Mouse (Mus musculus) kidney, adult 9 months (tissue): ENCODE results near the gene Dld.

Experiments
- DNase-seq: peaks from one replicate; pipeline ENCODE4 v3.0.0; 2022

The Dld gene

DNA sequence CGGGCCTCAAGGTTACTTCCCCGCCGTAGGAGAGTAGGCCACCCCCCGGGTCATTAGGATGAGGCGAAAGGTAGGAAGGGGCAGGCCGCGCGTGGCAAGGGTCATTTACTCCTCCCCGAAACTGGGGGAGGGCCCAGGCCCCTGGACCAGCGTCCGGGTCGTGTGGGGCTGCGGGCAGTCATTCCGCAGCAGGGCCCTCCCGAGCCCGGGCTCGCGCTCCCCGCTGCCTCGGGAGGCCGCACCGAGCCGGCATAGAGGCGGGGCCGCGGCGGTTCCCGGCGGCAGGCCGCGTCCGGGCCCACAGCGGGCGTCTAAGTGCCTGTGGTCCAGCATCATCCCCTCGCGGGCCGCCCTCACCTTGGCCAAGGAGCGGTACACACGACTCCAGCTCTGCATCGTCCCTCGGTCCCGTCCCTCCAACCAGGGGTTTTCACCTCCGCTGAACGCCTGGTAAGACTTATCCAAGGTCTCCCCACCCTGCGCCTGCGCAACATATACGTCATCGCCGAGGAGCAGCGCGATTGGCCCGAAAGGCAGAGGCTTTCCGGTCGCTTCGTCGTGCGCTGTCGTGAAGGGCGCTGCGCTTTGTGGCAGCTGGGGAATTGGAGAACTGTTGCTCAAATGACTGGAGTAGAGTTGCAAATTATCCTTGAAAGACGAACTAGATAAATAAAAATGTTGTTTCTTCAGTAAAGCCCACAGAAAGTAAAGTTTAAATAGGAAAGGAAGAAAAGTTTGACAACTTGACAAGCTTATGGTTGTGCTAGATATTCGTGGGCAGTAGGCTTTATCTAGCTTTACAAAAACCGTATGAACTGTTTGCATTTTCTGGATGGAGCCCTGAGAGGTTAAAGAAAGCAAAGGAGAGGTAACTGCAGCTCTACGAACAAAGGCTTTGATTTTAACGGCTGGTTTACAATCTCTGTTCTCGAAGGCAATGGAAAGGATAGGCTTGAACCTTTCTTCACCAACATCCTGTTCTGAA lies at the start of gene Dld:
Dld (minus strand) TSS at position 510 of the 985 bp plus-strand sequence.
- peak; percentile 97 for DNase-seq

DNA sequence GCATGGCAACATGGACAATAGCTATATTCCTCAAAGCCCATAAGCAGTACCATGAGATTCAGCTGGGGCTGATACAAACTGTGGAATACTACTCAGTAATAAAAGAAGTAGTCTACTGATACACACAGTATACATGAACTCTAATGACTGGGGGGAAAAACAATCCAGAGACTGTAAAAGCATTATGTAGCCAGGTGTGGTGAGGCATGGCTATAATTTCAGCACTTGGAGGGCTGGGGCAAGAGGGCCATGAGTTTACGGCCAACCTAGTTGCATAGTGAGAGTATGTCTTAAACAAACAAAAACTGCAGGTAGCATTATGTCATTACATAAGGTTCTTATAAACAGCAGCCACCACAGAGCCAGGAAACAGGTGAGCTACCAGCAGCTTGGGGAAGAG lies 49.6 kb upstream of the Dld start:
- no peak for DNase-seq

DNA sequence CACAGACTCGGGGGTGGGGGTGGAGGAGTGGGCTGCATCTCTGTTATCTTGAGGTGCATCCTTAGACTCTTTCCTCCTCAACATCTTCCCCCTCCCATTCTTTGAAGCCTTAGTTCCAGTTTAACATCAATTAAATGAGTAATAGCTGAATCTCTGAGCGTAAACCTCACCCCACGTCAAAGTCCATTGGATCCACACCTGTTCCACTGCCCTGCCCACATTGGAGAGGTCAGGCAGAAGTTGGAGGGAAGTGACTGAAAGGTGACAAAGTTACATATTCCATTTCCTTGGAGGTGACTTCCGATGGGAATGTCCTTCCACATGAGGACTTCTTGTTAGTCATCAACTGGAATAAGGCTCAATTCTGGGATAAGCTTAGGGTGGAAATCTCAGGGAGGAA lies 46.5 kb upstream of the Dld start:
- DNase-seq, result no peak

DNA sequence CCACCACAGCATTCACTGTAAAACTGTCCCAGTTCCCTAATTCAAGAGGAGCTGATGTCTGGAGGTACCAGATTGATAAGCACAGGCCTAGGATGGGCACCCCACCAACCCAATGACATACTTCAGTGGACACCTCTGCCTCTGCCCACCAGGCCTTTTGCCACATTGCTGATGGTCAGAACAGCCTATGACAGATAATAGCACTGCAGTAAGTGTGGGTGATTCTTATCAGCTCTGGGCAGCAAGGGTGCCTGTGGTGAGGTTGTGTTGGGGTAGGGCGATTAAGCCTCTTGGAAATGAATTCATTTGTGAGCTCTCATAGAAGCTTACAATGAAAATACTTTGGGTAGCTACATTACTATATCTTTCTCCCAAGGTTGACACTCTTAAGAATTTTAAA lies 44.6 kb upstream of the Dld start:
- no peak for DNase-seq

DNA sequence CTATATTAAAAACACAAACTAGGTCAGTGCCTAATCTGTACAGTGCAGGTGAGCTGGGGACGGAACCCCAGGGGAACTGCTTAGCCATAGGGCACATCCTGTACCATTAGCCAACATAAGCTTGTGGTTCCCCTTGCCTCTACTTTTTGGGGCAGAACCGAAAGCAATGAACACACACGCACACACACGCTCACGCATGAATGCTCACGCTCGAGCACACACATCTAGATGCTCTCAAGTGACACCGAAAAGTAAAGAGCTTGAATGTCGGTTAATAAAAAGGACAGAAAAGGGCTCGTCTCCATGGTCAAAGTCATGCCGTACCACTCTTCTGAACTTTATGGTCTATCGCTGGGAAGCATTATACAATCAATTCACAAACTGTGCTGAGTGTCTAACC lies 40.4 kb upstream of the Dld start:
- no peak for DNase-seq

DNA sequence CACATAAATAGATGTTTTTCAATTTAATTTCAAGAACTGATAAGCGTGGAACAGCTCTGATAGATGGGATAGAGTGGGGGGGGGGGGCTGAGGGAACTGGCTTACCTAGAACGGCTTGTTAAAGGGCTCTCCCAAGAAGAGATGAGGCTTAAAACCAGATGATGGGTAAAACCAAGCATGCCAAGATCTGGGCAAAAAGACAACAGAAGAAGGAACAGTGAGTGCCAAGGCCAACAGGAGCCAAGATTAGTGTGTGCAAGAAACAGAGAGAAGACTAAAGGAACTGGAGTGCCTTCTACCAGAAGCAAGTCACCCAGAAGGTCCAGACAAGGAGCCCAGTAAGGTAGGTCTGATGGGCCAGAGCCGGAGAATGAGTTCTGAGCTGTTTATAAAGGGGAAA lies 39.3 kb upstream of the Dld start, which contains the start of gene Slc26a3:
Slc26a3 (plus strand) TSS at position 301 of the 400 bp plus-strand sequence.
- DNase-seq, result no peak

DNA sequence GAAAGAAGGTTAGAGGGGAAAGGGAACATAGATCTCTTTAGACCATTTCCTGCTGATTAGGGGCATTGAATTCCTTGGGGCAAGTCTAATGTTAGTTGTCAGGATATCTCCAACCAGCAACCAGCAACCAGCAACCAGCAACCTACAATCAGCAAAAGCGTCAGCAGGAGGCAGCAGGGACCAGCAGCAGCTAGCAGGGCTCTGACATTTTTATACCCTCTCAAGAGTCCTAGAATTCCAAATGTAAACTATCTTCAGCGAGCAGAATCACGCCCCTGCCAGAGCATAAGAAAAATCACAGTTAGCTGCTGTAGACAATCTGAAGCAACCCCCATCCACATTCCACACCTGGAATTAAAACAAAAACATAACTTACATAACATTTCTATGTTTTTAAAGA lies 36.0 kb upstream of the Dld start:
- no peak for DNase-seq

DNA sequence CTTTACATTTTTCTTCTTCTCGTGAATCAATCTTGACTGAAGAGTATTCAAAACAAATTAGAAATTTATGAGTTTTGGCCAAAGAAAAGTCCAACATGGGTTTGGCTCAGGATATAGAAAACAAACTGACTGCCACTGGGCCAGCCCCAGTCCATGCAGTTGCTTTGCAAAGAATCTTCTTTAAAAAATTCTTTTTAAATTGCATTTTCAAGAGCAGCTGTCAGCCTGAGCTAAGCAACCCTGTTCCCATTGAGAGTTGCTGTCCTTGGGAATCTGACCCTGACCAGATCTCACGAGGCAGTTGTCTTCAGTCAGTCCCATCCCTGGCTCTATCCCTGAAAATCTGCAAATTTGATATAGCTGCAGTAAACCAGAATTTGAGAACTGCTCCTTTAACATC lies 31.2 kb upstream of the Dld start:
- no peak for DNase-seq

DNA sequence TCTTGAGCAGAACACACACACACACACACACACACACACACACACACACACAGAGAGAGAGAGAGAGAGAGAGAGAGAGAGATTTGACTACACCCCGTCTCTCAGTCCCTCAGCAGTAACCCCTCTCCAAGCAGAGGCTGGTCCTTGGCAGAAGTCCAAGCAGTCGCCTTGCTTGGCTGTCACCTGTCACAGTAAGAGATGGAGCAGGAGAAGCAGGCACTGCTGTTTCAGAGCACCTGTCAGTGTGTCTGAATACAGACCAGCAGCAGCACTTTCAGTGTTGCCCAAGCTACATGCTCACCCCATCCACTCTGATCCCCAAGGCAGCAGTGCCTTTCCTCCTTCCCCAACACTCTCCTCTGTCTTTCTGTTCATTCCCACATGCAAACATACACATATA lies 29.6 kb upstream of the Dld start:
- DNase-seq, result no peak

DNA sequence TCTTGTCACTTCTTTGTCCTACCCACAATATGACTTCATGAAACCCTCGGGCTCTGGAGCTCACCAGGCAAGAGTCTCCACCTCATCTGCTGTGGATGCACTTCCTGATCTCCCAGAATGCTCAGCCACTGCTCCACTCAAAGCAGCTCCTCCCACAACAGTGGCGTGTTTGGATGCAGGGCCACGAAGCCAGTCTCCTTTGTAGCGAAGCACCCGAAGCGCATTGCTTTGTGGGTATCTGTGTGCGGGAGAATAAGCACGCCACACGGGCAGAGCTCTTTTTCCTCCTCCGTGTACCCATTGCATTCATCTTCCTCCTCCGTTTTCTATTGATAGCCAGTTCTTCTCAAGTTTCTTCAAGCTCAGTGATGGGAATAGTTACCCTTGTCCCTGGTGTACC lies 26.0 kb upstream of the Dld start:
- DNase-seq, result no peak

DNA sequence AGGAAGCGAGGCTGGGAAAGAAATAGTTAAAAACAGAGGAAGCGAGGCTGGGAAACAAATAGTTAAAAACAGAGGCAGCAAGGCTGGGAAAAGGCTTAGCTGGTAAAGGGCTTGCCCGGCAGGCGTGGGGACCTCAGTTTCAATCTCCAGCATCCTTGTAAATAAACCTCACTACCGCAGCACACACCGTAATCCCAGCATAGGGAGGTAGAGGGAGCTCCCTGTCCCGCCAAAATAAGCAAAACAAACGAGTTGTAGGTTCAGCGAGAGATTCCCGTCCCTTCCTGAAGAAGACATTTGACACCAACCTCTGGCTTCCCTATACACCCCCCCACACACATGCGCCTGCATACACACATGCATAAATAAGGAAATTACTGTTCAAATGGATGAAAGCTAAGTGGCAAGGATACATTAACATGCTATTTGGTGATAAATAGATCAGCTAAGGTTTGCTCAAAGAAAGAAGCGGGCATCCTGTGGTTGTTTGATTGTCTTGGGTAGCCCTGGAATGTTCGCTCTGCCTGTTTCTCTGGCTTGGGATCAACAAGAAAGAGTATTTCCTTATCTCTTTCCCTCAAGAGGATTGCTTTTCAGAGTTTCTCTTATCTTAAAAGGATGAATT lies 25.2 kb upstream of the Dld start:
- peak; percentile 5 for DNase-seq

DNA sequence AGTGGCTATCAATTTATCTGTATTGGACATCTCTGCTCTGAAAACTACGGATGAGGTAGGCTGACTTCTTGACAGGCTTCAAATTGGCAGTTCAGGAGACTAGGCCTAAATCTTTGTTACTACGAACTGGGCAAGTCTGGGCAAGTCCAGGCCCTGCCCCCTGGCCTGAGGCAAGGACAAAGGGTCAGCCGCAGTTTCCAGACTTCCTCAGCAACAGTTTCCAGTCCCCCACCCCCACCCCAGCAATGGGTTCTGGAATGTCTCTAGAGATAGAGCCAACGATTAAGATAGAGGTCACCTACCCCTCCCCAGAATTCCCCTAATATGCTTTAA lies 24.0 kb upstream of the Dld start:
- DNase-seq, result no peak

DNA sequence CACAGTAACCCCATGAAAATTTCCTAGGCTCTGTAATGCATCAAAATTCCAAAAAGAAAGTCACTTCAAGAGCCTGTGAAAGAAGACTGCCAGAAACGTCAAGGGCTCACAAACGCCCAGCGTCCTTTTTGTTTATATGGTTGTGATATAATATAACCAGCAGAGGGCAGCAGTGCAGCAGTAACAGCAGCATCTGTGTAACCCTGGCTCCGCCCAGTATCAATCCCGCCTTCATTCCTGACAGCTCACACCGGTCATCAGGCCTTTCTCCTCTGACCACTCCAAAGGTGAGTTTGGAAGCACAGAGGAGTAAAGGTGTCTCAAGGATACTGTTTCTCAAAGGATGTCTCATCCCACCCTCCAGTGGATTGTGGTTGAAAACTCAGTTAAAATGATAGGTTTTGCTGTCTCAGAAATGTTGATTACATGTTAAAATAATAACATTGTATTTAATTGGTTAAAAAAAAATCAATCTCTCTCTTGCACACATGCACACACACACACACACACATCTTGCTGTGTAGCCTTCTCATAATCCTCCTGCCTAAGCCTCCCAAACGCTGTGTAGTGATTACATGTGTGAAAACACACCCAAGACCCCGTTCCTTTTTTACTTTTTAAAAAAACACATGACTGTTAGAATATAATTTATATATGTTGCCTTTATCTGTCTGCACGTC lies 23.5 kb upstream of the Dld start:
- peak; percentile 88 for DNase-seq

DNA sequence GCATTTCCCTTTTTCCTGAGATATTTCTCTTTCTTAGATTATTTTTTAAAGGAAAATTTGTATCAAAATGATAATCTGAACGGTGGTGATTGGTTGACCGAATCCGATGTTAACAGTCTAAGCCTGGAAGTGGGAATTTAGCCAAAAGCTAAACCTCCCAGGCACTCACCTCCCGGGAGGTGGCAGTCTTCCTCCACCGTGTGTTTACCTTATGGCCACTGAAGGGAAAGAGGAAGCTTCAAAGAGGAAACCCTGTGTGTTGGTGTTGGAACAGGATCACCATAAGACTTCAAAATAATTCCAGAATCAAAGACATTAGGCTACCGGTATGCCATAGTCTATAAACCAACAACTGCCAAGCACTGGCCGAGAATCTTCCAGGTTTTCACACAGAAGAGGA lies 18.4 kb upstream of the Dld start:
- DNase-seq, result no peak

DNA sequence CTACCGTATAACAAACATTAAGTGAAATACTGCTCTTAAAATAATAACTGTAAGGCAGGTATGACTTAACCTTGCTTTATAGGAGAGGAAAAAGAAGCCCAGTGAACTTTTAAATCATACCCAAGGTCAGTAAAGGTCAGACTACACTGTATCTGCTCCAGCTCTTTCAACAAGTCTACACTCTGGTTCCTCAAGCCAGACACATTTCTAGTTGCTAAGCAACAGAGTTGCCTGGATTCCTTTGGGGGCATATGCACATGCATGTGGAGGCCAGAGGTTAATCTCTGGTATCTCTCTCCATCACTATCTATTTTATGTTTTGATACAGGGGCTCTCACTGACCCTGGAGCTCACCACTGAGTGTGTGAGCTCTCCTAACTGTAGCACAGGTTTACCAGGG lies 17.9 kb upstream of the Dld start:
- no peak for DNase-seq

DNA sequence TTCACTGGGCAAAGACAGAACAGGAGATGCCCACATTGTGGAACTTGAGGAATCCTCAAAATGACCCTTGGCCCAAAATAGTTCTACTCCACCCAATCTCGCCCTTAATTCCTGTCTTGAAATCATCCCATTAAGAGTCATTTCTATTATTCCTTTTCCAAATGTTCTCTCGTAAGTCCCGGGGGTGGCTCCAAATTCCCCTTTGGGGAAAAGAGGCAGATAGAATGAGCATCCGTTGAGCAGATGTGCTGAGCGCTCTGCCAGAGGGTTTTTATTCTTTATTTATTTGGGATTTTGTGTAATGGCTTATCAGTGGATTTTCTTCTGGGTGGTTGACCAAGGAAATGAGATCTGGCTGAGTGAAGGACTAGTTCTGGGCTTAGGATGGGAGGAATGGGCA lies 16.5 kb upstream of the Dld start:
- no peak for DNase-seq

DNA sequence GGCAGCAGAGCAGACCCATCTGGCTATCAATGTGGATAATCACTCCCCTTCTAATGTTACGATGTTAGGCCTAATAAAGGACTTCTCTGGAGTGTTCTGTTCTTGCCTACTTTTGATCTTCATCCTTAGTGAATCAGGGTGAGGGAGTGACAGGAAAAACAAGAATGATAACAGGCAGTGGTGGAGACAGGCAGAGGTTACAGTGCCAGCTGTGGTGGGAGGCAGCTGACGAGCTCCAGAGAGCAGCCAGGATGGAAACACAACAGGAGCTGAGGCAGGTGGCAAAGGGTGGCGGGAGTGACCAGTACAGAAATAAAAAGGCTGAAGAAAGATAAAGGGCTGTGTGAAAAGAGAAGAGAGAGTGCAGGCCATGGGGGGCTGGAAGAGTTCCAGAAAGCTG lies 15.2 kb upstream of the Dld start:
- DNase-seq, result no peak

DNA sequence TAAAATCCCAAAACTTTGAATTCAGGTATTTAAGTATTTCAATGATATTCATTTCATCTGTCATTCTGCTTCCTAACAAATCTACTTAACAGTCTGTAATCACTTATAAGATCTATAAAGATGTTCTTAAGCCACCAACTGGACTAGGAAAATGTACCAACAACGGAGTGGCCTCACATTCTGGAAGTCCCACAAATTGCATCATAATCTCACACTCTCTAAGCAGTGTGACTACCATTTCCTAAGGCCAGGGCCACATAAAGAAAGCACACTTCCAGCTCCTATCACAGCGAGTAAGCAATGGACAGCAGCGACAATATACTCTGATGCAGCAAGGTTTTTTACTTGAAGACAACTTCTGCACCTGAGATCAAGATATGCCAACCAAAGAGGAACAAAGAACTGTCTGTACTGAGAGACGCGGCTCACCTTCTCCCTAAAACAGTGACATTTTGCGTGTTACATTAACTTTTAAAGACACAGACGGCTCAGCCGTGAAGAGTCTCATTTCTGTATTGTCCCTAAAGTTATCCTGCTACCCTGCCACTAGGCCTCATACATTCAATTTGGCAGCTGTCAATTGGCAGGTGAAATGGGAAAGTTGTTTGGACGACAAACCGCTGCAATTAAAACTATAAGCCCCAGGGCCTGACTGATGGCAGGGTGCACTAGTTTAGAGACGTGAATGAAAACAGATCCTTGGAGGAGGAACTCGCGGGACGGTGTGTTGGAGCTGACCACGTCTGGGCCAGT lies 886 bp downstream of the Dld start:
- DNase-seq, result no peak

DNA sequence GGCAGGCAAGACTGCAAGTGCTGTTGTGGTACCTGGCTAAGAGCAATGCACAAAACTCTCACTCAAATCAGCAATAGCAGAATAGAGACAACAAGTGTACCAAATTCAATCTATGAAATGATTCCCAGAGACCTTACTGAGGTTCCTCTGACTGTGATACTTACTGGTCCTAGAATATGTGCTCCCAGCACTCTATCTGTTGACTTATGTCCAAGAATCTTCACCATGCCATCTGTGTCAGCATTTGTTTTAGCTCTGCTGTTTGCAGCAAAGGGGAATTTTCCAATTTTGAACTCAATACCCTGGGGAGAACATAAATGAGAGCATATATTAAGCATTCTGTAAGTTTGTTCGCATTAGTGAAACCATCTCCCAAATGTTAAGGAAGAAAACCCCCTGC lies 18.0 kb downstream of the Dld start:
- no peak for DNase-seq

DNA sequence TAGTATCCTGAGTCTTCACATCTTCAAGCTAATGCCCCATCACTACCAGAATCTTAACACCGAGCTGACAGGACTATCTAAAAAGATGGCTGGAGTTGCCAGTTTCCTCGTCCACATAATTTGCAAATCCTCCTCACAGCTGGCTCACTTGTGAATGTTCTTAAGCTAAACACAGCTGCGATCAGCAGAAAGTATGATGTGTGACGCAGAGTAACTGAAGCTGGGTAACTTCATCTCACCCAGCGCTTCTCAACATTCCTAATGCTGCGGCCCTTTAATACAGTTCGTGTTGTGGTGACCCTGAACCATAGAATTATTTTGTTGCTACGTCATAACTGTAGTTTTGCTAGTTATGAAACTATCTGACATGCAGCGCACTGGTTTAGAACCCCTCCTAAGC lies 24.1 kb downstream of the Dld start:
- no peak for DNase-seq

DNA sequence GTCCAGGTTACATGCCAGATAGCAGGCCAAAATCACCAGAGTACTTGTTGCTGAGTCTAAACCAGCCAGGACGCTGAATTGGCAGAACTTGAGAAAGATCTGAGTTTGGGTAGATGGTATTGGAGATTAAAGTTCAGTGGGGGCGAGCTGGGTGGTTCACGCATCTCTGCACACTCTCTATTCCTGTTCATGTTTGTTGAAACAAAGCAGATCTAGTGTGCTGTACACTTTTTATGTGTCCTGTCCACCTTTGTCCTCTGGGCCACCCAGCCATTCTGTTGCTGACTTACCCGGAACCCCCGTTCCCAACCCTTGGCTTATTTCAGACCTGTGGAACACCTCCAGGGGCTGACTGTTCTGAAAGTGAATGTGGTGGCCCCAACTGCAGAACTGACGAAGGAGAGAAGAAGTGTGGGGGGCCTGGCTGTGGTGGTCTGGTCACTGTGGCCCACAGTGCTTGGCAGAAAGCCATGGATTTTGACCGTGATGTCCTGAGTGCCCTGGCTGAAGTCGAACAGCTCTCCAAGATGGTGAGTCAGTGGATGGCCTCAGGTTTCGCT lies 28.0 kb downstream of the Dld start:
- peak; percentile 46 for DNase-seq

DNA sequence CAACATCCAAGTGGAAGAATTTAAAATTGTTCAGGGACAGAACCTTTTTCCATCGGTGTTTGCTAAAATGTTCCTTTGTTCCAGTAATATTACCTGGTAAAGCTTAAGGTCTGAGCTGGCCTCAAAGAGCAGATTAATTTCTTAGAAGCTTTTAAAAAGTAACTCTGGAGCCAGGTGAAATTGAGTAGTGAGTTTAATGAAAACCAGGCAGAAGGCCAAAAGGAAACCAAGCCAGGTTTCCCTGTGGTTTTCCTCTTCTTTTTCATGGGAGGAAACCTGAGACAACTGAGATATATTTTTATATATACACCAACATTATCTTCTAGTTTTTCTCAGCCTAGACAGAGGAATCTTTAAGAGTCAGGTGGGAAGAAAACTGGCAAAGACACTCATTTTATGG lies 29.7 kb downstream of the Dld start:
- DNase-seq, result peak; percentile 48

DNA sequence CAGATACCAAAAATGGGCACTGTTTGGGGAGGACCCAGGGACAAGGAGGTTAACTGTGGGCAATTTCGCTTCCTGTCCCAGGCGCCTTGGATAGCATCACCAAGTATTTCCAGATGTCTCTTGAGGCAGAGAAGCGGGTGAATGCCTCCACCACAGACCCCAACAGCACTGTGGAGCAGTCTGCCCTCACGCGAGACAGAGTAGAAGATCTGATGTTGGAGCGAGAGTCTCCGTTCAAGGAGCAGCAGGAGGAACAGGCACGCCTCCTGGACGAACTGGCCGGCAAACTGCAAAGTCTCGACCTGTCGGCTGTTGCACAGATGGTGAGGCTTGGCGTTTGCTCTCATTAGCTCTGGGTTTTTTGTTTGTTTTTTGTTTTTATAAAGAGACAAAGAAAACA lies 30.4 kb downstream of the Dld start:
- no peak for DNase-seq
